14 mouse cellular contexts compared by ENCODE assay signal in genomic region chr17:70985501-70986354, GRCm38 (mm10). TPM values are rescaled to one million over a fixed set of nuclear protein-coding genes. Genes with fewer than 3 reads are reported as not detected.
DNase-seq lines count a peak whose midpoint lies in the region; ATAC-seq and TF ChIP-seq lines count a peak whose summit lies in the region.
"Had no signal": no experiment of that assay in that cellular context is flagged by ENCODE, and none has a peak within 500 bp of the region (broad histone marks: within the 10 kb centered on the region; RNA-seq: fewer than 3 reads in every experiment).

No protein-coding gene starts in this region.

- TF ChIP-seq EP300 in liver, postnatal 0 days (IDR thresholded peaks at IDR 0.05; ENCODE audit: low read depth) = 0 out of 2 replicates have a peak, but pooled peaks have one; percentile 22

- peak overlapping the region; percentile 27; the same call in 1 of the 2 replicates for H3K27ac ChIP-seq in kidney, embryonic 15.5 days
- peak overlapping the region; percentile 50 for H3K27ac ChIP-seq in bone marrow, adult 2 months (ENCODE audit: control insufficient read depth, insufficient read depth, low read depth, low read length, poor library complexity)
- H3K27ac ChIP-seq in liver, postnatal 0 days (ENCODE audit: low read depth) = peak overlapping the region; percentile 68
- H3K27ac ChIP-seq: embryonic facial prominence, embryonic 12.5 days; heart, embryonic 10.5 days; hindbrain, embryonic 13.5 days; neural tube, embryonic 13.5 days had no signal

- no peak overlapping the region for H3K9ac ChIP-seq in kidney, embryonic 15.5 days
- H3K9ac ChIP-seq in liver, postnatal 0 days (replicated peaks) = no peak overlapping the region
- H3K9ac ChIP-seq: embryonic facial prominence, embryonic 12.5 days; hindbrain, embryonic 13.5 days; neural tube, embryonic 13.5 days had no signal

- ATAC-seq in kidney, embryonic 15.5 days (replicated peaks; ENCODE audit: low FRiP score) = no peak
- ATAC-seq in liver, postnatal 0 days = peak; percentile 62
- ATAC-seq: forebrain, embryonic 16.5 days had no signal

- no peak overlapping the region for H3K4me2 ChIP-seq in kidney, embryonic 15.5 days
- peak overlapping the region; percentile 33 for H3K4me2 ChIP-seq in liver, postnatal 0 days (ENCODE audit: low read depth, low read length)
- H3K4me2 ChIP-seq: embryonic facial prominence, embryonic 12.5 days; hindbrain, embryonic 13.5 days; neural tube, embryonic 13.5 days had no signal

- peaks cover 52% of the 10 kb centered on the region for H3K36me3 ChIP-seq in kidney, embryonic 15.5 days
- peaks cover 18% of the 10 kb centered on the region for H3K36me3 ChIP-seq in liver, postnatal 0 days (replicated peaks; ENCODE audit: insufficient read depth, low read length)

- H3K4me3 ChIP-seq in kidney, embryonic 15.5 days (replicated peaks) = no peak overlapping the region
- peak overlapping the region; percentile 19 for H3K4me3 ChIP-seq in bone marrow, adult 2 months (replicated peaks; ENCODE audit: control insufficient read depth, low read depth, low read length)
- H3K4me3 ChIP-seq in liver, postnatal 0 days (ENCODE audit: low read depth, low read length) = no peak overlapping the region
- H3K4me3 ChIP-seq: embryonic facial prominence, embryonic 12.5 days; heart, embryonic 10.5 days; hindbrain, embryonic 13.5 days; neural tube, embryonic 13.5 days had no signal

- peaks cover 41% of the 10 kb centered on the region for H3K4me1 ChIP-seq in kidney, embryonic 15.5 days
- peaks cover 1% of the 10 kb centered on the region; the same call in 1 of the 2 replicates for H3K4me1 ChIP-seq in bone marrow, adult 2 months (ENCODE audit: control insufficient read depth, insufficient read depth, low read length)
- H3K4me1 ChIP-seq in liver, postnatal 0 days (ENCODE audit: insufficient read depth) = peaks cover 38% of the 10 kb centered on the region

- 81% methylated on average over 15 of the region's 15 CpGs for WGBS in kidney, embryonic 15.5 days
- 37% methylated on average over 15 of the region's 15 CpGs for WGBS in bone marrow, adult 2 months
- 59% methylated on average over 15 of the region's 15 CpGs for WGBS in liver, postnatal 0 days (ENCODE audit: insufficient replicate concordance)

- no peaks in the 10 kb centered on the region for H3K27me3 ChIP-seq in kidney, embryonic 15.5 days
- no peaks in the 10 kb centered on the region for H3K27me3 ChIP-seq in liver, postnatal 0 days (ENCODE audit: insufficient read depth, low read length)
- H3K27me3 ChIP-seq: embryonic facial prominence, embryonic 12.5 days; hindbrain, embryonic 13.5 days; neural tube, embryonic 13.5 days had no signal

- DNase-seq in kidney, postnatal 4 days = no peak
- DNase-seq in CD4-positive helper T cell, adult 2 months (ENCODE audit: low read depth, low spot score) = peak; percentile 82
- peak; percentile 64 for DNase-seq in liver, postnatal 0 days
- DNase-seq in heart, adult 18-20 months = no peak
- no peak for DNase-seq in neural tube, embryonic 10.5 days (ENCODE audit: extremely low spot score, low spot score)
- DNase-seq in gastrocnemius, postnatal 36 days = no peak
- DNase-seq: right cerebral cortex, postnatal 14 days had no signal

- H3K9me3 ChIP-seq in kidney, embryonic 15.5 days (replicated peaks) = no peaks in the 10 kb centered on the region
- H3K9me3 ChIP-seq in liver, postnatal 0 days (ENCODE audit: low read length) = no peaks in the 10 kb centered on the region
- H3K9me3 ChIP-seq: embryonic facial prominence, embryonic 12.5 days; heart, embryonic 10.5 days; hindbrain, embryonic 13.5 days; neural tube, embryonic 13.5 days had no signal

- TF ChIP-seq POLR2A in bone marrow, adult 2 months (IDR thresholded peaks at IDR 0.05; ENCODE audit: borderline replicate concordance, control insufficient read depth, low read depth, low read length) = no peak

- intact Hi-C loops in gastrocnemius, postnatal 36 days (cut with DNase I) = no loop called here

- no peak for TF ChIP-seq CTCF in bone marrow, adult 2 months (IDR thresholded peaks at IDR 0.05; ENCODE audit: control insufficient read depth, insufficient read depth, low read length)
- TF ChIP-seq CTCF in liver, postnatal 0 days (IDR thresholded peaks at IDR 0.05; ENCODE audit: low read depth) = no peak

RNA-seq across cellular contexts. Expression of gene Myom1, which starts 16.7 kb away (rescaled TPM):
- polyA plus RNA-seq in kidney, embryonic 15.5 days (2015; fragmentation: Nextera tagmentation; extraction: Ambion mirVana) = 5.5 and 6.0 TPM in 2 replicates
- polyA plus RNA-seq in bone marrow, adult 2 months (2011; ENCODE audit: insufficient read depth, insufficient read length, low replicate concordance, missing spikeins) = 88.3 and 111 TPM in 2 replicates
- polyA plus RNA-seq in liver, postnatal 0 days (2015; fragmentation: Nextera tagmentation; extraction: Ambion mirVana) = 2.1 and 4.4 TPM in 2 replicates
- 1,000 to 10,000 TPM in 1 of 2 experiments, 100 to 1,000 TPM in 1; 977 to 1,053 TPM for total RNA-seq in heart, adult 18-20 months (2021)
- total RNA-seq in gastrocnemius, postnatal 36 days (2021) = 1,000 to 10,000 TPM; 1,200 to 1,249 TPM

RNA-seq across cellular contexts. Expression of gene Myl12a, which starts 16.9 kb away (rescaled TPM):
- polyA plus RNA-seq in kidney, embryonic 15.5 days (2015; fragmentation: Nextera tagmentation; extraction: Ambion mirVana) = 642 and 672 TPM in 2 replicates
- polyA plus RNA-seq in bone marrow, adult 2 months (2011; ENCODE audit: insufficient read depth, insufficient read length, low replicate concordance, missing spikeins) = 53.9 and 119 TPM in 2 replicates
- 195 and 199 TPM in 2 replicates for polyA plus RNA-seq in liver, postnatal 0 days (2015; fragmentation: Nextera tagmentation; extraction: Ambion mirVana)
- total RNA-seq in heart, adult 18-20 months (2021) = 1,000 to 10,000 TPM in 1 of 2 experiments, 100 to 1,000 TPM in 1; 965 to 1,012 TPM
- total RNA-seq in gastrocnemius, postnatal 36 days (2021) = 100 to 1,000 TPM; 295 to 502 TPM

Comparison
In these comparisons a context has a peak if more than half of its experiments do, and no peak if none do; other contexts are left out.
1. DNase-seq: peak in CD4-positive helper T cell, adult 2 months (single experiment) and liver, postnatal 0 days (single experiment); none in kidney, postnatal 4 days (0 of 2), heart, adult 18-20 months (0 of 2), neural tube, embryonic 10.5 days (single experiment) and gastrocnemius, postnatal 36 days (0 of 2).
2. RNA of gene Myom1, which starts 16.7 kb away (polyA plus RNA-seq): 88.3 to 111 TPM in bone marrow, adult 2 months; 5.5 to 6.0 TPM in kidney, embryonic 15.5 days and 2.1 to 4.4 TPM in liver, postnatal 0 days; every median in the first group is over 10 times any median in the second.
3. Peak in every context shown above with its lines, with median percentiles within 50 percentile points of each other: H3K27ac ChIP-seq.